Mouse (Mus musculus): ENCODE results near the gene Sdr39u1.
A peak's percentile ranks its signal among the peaks of the same experiment; 100 is the strongest.

The Sdr39u1 gene

DNA sequence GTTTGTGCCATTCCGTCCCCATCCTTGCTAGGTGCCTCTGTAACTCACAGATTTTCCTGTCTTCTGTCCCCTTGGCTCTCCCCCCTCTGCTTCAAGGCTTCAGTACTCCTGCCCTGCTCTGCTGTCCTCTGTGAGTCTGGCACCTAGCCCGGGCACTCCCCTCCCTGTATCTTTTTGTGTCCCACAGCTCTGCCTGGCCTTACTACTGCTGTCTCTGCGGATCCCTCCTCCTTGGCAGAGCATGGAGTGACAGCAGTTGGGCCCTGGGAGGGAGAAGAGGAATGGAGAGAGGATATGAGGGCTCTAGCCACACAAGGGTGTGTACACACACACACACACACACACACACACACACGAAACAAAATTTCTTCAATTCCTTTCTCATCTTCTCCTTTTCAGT is 15.9 kb downstream of the Sdr39u1 start, which contains the start of gene Cbln3:
TSS of gene Cbln3 (minus strand) at position 227 of the 400 bp plus-strand sequence.
- peak; percentile 27 for DNase-seq (ENCODE audit: low spot score)

DNA sequence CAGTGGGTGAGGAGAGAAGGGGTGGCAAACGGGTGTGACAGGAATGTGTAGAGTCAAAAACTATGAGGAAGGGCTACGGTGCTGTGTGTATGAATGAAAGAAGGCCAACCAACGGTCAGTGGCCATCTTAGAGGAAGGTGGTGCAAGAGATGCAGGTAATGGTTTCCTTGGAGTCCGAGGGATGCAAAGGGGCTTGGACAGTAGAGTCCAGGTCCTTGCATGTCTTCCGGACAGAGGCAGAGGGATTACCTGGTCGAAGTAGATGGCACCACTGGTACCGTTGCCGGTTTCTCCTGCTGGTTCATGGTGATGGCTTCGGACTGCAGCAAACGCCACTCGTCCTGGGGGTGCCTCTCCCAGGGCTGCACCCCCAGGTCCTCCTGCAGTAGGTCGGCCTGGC is 16.4 kb downstream of the Sdr39u1 start:
- DNase-seq (ENCODE audit: low spot score) = no peak

DNA sequence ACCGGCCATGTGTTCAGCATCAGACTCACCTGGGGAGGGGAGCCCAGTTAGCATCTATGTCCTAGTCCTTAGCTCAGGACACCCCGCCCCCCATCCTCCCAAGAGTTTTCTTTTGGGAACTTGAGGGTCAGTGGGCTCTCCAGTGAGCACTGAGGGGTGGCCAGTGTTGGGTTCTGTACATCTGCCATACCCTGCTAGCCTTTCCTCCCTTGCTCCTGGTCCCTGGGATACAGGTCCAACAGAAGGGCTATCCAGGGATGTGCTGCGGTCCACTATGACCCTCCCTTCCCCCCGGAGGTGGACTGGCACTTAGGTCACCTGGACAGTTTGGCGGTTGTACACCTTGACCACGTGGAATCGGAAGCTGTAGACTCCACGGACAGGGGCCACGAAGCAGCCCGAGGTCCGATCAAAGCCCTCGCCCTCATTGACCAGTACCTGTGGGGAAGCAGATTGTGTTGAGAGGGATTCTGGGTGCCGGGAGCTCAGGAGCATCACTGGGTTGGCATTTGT is 16.9 kb downstream of the Sdr39u1 start:
- DNase-seq (ENCODE audit: low spot score) = no peak

DNA sequence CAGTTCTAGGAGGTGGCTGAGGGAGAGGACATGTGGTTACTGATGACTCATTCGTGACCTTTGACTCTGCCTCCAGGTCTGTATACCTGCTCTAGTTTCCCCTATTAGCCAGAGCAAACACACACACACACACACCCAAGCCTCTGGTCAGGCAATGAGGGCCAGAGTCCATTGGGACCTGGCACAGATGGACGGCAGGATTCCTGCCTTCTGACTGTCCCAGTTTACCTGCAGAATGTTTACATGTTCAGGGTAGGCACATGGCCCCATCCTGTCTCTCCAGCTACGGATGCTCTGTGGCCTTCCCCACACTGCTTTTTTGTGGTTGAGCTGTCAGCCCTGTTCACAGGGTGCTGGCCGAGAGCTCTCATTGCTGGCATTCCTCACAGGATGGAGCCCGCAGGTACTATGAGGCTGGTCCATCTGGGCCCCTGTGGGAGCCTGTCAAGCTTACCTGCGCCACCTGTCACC is 17.9 kb downstream of the Sdr39u1 start:
- no peak for DNase-seq (ENCODE audit: low spot score)

DNA sequence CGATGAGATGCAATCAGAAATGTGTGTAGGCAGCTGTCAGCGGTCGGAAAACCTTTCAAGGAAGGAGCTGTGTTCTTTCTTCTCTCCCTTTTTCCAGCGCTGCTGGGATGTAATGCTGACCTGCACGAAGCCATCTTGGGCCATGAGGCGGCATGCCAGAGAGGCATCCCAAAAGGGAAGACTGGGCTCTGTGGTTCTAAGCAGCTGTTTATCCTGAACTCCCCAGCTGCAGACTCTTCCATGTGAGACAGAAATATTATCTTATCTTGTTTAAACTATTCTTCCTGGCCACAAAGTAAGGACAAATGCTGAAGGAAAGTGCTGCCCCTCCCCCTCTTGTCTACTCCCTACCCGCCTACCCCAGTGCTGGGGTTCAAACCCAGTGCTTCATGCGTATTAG is 19.1 kb downstream of the Sdr39u1 start:
- DNase-seq (ENCODE audit: low spot score) = no peak

DNA sequence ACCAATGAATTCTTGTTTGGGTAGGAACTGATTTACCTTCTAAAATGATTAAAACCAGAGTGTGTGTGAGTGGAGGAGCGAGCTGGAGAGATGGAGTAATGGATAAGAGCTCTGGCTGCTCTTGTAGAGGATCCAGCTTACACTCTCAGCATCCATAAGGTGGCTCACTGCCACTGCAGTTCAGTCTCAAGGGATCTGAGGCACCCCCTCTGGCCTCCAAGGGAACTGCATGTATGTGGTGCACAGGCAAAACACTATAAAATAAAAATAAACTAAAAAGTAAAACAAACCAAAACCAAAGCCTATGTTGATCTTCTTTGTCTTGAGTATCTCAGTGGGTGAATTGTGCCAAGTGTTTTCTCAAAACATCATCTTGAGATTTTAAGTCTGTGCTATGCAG is 20.5 kb downstream of the Sdr39u1 start:
- DNase-seq (ENCODE audit: low spot score) = peak; percentile 82

DNA sequence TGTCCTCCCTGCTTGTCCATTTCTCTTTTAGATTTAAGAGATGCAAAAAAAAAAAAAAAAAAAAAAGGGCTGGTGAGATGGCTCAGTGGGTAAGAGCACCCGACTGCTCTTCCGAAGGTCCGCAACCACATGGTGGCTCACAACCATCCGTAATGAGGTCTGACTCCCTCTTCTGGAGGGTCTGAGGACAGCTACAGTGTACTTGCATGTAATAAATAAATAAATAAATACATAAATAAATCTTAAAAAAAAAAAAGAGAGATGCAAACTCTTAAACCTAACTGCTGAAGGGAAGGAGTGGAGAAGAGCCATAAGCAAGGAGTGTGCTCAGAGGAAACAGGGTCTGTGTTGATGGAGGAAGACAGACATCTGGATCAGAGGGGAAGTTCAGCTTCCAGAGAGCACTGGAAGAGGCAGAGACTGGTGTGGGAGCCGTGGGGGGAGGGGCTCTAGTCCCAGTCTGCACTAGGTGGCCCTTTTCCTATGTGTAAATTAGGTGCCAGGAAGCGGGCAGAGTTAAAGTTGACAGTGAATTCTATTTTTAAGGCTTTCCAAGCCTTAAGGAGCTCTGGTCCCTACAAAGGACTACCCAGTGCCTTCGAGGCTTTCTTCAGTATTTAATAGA is 21.7 kb downstream of the Sdr39u1 start:
- no peak for DNase-seq (ENCODE audit: low spot score)

DNA sequence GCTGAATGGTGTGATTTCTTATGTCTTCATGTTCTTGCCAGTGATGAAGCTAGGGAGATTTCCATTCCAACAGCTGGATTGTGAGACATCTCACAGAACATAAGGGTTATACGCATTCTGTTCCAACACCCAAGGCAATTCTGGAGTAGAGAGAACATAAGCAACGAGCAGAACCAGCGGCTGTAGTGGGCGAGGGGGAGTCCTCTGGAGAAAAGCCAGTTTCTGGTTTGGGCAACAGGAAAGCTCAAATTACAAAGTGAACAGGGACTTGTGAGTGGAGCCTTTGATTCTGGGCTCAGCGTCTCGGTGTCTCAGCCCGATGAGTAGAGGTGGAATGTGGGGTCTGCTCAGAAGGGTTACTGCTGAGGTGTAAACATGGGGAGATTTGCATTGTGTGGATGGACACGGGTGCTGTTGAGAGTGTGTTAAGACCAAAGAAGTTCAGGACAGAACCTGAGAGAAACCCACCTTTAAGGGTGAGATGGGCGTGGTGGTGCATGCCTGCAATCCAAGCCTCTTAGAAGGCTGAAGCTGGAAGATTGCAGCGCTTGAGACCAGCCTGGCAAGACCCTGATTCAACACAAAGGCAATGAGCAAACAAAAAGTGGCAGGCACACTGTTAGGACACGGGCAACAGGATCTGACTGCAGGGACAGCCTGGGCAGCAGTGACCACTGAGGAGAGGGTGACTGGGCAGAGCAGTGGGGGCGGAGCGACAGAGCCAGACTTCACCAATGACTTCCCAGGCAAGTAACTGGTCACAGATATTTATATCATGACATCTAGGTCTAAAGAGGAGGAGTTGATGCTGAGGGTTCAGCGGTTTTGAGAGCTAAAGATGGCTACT is 22.4 kb downstream of the Sdr39u1 start:
- no peak for DNase-seq (ENCODE audit: low spot score)

DNA sequence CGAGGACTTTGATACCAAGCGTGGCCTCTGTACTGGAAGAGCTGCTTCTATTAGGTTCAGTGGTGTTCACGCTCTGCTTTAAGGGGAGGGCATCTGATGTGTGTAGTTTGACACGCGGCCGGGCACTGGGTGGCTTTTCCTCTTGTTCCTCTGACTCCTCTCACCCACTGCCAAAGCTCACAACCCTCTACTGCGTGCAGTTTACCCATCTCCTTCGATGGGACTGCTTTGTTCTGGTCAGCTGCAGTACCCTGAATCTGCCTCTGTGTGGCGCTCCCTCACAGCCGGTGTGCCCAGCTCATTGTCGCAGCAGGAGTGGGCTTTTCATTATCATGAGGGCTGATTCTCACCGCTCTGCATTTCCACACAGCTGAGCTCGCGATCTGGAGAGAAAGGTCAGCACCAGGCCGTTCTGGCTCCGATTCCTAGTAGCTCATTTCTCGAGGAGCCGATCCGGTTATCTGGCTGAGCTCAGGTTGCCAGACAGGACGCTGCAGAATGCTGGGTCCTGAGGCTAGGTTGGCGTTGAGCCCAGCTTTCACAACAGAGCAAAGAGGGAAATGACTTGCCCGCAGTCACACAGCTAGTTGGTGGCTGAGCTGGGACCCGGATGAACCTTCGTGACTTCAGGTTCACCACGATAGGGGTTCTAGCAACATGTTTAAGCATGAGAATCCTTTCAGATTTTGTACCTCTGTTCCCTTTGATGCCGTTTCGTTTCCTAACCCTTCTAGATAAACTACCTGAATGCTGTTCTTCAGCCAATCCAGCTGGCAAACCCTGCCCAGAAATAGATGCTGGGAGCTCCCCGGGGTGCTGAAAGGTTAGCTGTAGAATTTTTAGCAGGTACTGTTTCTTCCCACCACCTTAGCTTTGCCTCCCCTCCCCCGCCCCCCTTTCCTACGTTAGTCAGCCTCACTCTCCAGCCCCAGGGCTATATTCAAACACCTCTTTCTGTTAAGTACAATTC is 26.1 kb downstream of the Sdr39u1 start:
- peak; percentile 77 for DNase-seq (ENCODE audit: low spot score)

DNA sequence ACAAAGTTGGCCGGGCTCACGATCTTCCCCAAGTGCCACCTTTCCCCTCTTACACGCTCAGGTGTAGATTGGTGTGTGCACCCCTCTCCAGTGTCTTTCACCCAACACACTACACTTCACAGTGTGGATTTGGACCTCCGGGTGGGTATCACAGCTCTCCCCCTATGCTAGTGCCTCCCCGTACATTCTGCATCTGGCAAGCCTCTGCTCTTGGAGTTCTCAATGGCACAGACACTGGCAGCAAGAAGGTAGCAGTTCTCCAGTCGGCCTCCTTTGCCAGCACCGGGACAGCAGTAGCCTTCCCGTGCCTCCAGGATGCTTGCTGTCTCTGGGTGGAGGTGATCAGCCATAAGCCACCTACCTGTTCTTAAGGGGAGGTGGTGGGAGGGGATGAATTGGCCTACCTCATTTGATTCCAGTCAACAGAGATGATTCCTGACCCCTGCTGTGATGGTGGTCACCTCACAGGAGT is 26.8 kb downstream of the Sdr39u1 start:
- DNase-seq (ENCODE audit: low spot score) = no peak

DNA sequence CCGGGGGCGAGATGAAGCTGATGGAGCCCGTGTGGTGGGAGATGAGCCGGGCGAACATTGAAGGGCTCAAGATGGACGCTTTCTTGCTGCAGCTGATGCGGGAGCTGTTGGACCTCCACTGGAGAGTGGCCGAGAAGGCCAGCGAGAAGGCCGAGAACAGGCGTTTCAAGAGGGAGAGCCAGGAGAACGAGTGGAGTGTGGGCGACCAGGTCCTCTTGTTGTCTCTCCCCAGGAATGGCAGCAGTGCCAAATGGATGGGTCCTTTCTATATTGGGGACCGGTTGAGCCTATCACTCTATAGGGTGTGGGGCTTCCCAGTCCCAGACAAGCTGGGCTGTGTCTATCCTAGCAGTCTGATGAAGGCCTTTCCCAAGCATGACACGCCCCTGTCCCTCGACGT is 27.5 kb downstream of the Sdr39u1 start:
- no peak for DNase-seq (ENCODE audit: low spot score)

DNA sequence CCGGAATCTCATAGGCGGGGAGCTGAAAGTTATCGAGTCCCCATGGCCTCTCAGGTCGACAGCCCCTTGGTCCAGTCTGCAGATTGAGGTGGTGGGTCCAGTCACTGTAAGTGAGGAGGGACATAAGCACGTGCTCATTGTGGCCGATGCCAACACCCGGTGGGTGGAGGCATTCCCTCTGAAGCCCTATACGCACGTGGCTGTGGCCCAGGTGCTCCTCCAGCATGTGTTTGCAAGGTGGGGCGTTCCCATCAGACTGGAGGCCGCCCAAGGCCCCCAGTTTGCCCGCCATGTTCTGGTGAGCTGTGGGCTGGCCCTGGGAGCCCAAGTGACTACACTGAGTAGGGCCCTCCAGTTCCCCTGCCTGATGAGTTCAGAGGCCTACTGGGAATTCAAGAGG is 28.1 kb downstream of the Sdr39u1 start:
- no peak for DNase-seq (ENCODE audit: low spot score)

DNA sequence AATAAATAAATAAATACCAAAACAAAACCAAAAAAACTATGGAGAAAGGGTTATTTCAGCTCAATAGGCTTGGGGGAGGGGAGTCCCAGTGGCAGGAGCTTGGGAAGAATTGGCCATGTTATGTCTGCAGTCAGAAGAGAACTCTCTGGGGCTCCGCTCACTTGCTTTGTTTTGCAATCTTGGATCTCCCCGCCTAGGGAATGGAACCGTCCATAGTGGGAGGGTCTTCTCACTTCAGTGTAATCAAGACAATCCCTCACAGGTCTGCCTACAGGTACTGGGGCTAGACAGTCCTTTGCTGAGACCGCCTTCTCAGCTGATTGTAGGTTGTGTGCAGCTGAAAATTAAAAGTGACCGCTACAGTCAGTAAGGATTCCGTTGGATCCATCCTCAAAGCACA is 30.6 kb downstream of the Sdr39u1 start:
- no peak for DNase-seq (ENCODE audit: low spot score)

DNA sequence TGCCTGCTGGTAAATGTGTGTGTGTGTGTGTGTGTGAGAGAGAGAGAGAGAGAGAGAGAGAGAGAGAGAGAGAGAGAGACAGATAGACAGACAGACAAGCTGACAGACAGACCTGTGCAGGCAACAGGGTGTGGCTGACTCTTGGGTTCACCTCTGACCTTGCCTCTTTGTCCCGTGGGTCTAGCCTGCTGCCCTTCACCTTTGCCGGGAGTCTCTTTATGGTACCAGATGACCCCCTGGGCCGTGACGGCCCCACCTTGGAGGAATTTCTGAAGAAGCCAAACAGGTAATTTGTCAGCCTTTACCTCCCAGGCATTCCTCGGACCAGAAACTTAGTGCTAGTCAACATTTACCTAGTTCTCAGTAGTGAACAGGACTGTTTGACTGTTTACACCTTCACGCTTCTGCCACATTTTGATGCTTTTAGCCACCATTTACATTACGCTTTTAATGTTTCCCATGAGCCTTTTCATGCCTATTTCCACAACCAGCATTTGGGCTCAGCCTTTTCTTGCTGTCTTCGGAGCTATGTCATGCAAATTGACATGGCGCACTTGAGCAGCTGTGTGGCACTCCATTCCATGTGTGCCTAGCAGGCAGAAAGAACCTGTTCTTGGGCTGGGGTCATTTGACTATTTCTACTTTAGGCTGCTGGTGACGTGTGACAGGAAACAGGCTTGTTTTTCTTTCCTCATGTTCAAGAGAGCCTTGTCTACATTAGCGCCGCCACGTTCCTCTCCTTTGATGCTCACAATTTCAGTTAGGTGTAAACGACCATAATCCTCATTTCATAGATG is 31.7 kb downstream of the Sdr39u1 start:
- no peak for DNase-seq (ENCODE audit: low spot score)

DNA sequence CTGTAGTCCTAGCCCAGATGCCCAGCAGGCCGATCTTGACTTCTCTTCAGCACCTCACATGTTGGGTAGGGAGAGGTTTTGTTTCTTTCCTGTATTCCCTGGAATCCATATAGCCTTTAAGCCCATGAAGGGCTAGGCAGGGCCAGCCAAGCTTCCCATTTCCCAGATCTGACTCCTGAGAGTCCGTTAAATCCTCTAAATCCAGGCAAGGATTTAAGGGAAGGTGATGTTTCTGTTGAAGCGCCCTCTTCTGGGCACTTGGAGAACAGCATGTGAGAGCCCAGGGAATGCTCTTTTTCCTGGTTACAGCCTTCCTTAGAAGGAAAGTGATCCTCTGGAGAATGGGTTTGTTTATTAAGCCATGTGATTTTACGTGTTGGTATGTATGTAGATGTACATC is 33.1 kb downstream of the Sdr39u1 start:
- DNase-seq (ENCODE audit: low spot score) = peak; percentile 59

DNA sequence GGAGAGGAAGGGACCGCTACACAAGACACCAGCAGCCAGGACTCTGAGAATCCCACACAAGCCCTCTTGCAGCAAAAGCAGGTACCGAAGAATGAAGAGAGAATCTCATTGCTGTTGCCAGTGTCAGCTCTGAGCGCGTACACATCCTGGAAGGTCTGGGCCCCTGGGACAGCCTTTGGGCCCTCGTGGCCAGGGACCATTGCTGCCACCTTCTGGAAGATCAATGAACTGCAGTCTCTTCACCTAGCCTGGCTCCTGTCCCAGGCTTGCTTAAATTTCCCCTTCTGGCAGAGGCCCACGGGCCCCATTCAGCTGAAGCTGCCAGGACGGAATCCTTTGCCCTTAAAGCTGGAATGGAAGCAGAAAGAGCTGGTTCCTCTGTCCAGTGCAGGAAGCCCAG is 36.3 kb downstream of the Sdr39u1 start:
- peak; percentile 83 for DNase-seq (ENCODE audit: low spot score)

DNA sequence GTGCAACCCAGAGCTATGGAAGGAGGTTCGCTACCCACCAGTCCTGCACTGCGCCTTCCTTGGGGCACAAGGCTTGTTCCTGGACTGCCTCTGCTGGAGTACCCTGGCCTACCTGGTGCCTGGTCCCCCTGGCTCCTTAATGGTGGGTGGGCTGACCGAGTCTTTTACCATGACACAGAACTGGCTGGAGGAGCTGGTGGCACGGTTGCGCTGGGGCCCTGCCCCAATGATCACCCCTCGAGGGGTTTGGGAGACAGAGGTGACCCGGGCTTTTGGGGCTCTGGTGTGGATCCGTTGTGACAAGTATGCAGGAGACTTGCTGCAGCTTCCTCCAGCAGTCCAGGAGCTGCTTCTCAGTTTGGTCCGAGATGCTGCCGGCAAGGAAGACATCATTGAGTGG is 37.1 kb downstream of the Sdr39u1 start:
- no peak for DNase-seq (ENCODE audit: low spot score)

DNA sequence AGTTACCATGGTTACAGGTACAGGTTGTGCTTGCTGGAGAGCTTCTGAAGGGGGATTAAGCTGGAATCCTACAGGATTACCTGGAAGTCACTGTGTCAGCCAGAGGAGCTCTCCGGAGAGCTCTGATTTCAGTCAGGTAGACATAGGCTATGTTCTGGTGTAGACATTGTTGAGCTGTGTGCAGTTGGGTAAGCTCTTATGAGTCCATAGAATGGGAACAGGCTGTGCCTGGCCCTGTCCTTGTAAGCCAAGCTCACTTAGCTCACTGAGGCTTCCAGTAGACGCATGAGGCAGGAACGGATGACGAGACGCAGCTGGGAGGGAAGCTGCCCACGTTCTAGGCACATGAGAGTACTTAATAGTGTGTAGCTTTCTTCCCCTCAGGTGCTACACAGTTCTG is 37.9 kb downstream of the Sdr39u1 start:
- no peak for DNase-seq (ENCODE audit: low spot score)

DNA sequence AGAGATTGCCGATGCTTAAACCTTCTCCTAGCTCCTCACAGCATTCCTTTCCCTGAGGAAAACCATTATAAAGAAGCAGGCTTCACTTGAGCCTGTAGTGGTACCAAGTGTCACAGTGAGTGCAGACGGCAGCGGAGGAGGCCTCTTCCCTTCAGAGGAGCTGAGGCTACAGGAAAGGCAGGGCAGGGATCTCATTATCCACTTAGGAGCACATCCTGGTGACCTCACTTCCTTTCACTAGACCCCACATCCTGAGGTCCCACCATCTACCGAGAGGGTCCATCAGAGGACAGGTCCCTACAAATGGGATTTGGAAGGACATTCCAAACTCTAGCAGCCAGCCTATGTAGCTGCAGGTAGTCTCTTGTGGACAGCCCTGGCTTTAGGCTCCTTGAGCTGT is 42.5 kb downstream of the Sdr39u1 start:
- DNase-seq (ENCODE audit: low spot score) = peak; percentile 13

DNA sequence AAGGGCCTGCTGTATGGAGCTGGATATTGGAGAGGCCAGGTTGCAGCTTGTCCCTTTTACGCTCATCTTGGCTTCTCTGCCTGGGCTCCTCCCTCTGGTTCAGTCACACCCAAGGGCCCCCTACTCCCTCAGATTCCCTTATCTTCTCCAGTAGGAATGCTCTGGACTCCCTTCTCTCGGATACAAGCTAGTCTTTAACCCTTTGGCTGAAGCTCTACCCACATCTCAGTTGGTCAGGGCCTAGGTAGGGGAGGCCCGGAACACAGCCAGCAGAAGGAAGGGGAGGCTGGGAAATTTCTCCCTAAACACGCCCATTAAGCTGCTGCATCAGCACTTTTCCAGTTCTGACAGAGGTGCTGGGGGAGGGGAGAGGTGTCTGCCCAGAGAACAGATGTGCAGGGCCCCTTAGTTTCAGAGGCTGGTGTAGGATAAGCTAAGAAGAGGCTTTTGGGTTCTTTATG is 45.0 kb downstream of the Sdr39u1 start:
- DNase-seq (ENCODE audit: low spot score) = peak; percentile 18

All from lung, postnatal 25 days (tissue).